Mouse (Mus musculus) retina, adult 2 months (tissue): ENCODE data around the gene Cd84.

Experiments used
- DNase-seq: peaks from one replicate; pipeline ENCODE4 v3.0.0-alpha.2; 2012; ENCODE audit warnings: low read depth, low spot score

Gene Cd84

DNA sequence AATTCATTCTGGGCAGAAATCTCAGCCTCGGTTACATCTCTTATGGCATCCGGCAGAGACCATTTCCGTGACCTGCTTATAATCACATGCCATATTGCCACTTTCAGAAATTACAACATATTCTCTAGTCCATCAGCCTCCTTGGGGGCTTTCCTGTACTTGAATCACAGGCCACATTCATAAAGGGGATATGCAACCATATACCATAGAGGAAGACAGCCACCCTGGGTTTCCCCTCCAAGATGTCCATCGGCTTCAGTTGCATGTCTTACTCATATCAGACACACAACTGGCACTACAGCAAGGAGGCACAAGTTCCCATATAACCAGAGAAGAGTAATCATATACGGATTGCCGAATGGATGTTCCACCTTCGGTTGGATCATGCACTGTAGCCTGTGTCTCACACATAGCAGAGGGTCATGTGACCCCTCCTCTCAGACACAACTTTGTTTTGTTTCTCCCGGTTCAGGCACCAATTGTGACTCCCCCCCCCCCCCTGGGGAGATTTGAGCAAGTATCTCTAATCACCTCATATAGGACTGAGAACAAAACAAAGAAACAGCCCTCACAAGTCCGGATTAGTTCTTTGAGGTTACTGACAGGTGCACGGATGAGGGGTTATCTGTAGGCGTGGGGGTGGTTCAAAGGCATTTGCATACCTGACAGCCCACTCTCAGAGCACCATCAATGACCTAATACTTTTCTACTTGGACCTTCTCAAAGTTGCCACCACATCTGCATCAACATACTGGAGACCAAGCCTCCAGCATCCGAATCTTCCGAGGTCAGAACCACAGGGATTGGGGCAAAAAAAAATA, 76.4 kb downstream of the Cd84 start:
- no peak for DNase-seq

DNA sequence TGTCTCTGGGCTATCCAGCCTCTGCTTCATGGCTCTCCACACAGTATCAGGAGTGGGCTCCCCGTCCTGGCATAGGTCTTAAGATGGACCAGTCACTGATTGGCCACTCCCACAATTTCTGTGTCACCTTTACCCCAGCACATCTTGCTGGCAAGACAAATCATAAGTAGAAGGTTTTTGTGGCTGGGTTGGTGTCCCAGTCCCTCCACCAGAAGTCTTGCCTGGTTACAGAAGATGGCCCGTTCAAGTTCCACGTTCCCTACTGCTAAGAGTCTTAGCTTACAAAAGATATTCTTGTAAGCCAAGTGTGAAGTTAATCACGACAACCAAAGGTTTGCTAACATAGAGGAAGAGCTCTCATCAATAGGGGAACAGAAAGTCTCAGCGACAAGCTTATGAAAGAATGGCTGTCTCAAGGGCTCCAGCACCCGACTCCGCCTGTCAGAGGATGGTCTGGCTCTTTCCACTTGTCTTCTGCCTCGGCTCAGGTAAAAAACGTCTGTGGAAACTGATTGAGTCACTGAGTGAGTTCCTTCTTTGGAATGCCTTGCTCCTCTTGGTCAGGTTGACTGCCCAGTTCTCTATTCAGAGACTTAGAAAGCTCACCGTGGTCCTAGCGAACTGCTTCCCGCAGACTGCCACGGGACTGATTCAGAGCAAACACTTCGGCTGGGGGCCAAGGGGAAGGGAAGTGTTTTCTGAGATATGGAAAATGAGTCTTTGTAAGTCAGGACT, 78.0 kb downstream of the Cd84 start, which contains the start of gene Slamf6:
TSS of gene Slamf6 (plus strand) at position 211 of the 735 bp plus-strand sequence.
- no peak for DNase-seq

DNA sequence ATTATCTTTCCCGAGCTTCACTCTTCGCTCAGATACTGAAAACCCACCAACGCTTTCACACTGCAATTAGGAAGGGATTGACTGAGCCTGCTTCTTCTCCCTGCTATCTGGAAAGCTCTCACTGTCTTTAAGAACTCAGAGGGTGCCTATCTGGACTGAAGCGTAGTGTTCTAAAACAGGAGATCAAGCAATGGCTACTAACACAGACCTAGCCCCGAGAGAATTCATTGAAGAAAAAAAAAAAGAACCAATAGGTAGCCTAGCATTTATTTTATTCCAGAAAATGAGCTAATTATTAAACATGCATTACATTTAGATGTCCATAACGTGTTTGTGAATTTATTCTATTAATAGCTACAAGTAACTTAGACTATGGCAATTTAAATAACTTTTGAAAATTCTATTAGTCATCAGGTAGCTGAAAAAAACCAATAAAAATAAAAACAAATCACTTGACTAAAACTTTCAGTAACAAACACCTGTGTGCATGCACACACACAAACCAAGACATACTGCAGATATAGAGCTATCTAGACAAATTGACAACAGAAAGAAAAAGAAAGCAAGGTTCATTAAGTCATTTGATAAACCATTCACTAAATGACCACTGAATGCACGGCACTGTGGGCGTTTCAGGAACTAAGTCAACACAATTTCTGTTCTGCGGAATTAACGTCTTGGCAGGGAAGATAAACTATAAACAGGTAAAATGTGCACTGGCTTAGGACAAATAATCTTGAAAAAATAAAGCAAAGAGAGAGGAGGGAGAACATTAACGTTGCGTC, 78.8 kb downstream of the Cd84 start:
- DNase-seq: no peak

DNA sequence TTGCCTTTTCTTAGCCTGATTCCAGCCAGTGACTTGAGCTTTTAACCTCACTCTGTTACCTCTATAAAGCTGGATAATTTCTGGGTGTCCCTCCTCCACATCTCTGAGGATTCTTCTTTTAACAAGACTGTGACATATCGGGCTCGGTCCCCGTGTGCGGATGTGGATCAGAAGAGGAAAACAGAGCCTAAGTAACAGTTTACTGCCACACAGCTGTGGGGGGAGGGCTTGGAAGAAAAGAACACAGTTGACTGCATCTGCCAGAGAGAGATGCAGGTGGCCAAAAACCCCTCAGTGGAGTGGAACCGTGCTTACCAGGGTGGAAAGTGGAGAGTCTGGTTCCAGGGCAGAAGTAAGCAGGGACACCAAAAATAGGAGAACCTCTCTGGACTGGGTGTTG, 79.7 kb downstream of the Cd84 start:
- no peak for DNase-seq

DNA sequence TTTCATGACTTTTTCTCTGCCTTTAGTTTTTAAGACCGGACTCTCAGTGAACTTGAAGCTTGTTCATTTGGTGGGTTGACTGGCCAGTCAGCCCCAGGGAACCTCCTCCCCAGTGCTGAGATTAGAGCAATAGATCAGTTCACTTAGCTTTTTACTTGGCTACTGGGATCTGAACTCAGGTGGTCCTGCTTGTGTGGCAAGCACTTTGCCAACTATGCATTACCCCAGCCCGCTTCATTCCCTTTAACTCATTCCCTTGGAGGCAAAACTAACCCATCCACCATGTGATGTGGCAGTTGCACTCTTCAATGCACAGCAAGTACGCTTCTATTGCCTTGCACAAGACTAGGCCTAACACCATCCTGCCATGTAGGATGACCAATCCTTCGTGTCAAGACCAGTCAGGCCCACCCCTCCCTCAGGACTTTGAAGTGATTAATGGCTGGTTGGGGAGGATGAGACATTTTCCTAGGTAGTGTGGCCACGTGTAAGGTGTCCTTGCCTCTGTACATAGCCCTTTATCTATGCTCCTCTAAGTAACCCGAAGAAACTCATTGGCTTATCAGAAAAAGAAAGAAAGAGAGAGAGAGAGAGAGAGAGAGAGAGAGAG, 80.5 kb downstream of the Cd84 start:
- no peak for DNase-seq

DNA sequence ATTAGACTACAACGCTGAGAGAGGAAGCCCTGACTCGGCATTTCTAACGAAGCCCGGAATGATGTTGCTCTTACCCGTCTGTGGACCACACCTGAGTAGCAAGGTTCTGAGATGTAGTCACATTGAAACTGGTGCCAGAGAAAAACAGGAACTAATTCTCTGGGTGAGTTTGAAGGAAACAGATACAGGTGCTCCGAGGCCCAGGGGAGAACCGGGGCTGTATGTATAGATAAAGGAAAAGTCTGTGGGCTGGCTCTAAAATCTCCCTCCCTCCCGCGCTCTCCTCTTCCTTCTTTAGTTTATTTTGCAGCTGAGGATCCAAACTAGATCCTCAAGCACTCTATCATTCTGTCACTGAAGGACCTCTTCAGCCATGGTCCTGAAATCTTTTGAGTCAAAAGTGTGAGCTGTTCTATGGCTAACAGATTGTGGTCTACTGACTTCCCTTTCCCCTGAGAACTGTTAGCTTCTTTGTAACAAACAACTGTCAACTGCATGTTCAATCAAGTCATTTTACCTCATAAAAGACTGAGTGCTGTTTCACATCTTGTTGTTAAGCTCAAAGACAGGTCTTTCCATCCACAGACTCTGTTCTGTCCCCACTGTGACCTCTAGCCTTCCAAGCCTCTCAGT, 81.6 kb downstream of the Cd84 start:
- no peak for DNase-seq

DNA sequence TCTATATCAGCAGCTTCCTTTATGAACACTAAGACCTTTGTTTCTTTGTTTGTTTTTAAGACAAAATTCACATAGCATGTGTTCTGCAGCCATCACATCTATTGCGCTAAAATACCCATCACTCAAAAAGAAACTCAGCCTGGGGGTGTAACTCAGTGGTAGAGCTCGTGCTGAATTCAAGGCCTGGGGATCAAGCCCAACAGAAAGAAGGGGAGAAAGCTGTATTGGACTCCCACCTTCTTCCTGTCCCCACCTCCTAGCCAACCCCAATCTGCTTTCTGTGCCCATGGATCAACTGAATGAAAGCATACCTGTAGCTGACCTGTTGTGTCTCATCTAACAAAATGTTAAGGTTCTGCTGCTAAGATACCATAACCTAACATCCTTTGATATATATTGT, 82.1 kb downstream of the Cd84 start:
- no peak for DNase-seq

DNA sequence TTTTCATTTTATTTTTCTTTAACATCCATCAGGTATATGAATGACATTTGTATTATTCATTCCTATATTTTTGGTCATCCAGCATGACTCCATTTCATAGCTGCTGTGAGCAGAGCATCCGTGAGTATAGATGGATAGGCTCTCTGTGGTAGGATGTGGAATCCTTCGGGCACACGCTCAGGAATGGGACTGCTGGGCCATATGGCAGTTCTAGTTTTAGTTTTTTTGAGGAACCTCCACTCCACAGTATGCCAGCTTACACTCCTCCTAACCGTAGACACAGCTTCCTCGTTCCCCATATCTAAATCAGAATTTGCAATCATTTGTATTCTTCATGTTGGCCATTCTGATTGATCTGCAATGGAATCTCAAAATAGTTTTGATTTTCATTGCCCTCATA, 83.3 kb downstream of the Cd84 start:
- no peak for DNase-seq

DNA sequence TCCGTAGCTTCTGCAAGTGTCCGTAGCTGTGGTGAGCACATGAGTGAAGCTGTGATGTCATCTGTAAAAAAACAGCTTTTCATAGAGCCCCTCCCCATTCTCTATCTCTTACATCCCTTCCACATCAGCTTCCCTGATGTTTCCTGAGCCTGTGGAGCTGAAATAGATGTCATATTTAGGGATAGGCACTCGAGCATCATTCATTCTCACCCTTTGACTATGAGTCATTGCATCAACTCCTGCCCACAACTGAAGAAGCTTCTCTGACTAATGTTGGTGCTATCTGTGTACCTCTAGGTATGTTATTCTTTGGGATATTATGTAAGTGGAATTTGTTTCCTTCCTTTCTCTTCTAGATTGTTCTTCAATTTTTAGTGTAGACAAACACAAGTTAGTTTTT, 85.4 kb downstream of the Cd84 start:
- DNase-seq: no peak

DNA sequence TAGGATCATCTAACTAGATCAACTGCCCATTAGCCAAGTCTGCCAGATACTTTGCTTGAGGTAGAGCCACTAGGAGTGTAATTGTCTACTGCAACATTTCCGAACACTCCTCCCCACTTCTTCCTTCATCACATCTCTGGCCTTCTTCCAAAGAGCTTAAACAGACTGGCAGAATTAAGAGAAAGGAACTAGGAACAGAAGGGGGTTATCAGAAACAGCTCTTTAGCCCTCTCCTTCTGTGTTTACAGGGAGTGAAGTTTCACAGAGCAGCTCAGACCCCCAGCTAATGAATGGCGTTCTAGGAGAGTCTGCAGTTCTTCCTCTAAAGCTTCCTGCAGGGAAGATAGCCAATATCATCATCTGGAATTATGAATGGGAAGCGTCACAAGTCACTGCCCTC, 94.4 kb downstream of the Cd84 start:
- no peak for DNase-seq

DNA sequence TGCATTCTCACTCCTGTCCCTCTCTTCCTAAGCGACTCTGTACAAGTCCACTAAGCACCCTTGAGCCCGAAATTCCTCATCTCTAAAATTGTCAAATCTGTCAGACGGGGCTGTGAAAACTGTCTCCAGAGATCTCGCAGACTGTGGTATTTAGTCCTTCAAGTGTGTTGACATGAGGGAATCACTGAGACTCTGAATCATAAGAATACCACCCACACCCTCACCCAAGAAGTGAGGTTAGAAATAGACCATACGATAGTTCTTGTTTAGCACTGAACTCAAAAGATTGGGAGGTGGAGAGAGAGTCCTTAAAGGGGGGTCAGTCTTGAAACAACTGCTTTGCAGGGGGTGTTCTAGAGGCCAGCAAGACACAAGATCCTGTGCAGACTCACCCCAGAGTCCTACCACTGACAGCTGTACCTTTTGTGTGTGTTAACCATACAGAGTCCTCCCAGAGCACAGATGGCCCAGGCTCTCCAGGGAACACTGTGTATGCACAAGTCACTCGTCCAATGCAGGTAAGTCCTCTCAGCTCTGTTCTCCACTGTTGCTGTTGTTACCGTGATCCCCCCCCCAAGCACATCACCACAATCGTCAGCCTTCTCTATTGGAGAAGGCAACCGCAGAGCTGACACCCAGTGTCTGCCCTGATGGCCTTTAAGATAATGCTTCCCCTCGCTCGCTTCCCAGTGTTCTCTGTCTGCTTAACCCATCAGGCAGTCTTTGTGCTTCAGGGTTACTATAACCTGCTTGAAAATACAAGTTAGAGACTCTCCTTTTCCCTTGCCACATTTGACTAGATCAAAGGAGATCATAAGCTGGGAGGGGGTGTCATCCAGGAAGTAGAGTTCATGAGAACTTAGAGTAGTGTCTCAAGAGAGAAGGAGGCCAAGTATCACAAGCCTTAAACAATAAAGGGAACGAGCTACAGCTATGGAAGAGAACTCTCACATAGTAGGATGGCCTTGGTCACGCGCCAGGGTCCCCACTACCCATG, 99.8 kb downstream of the Cd84 start:
- no peak for DNase-seq
